Mouse (Mus musculus) limb, embryonic 10.5 days (tissue): ENCODE measurements around the gene Slc26a10. TPM values are rescaled to one million over a fixed set of nuclear protein-coding genes. Genes with fewer than 3 reads are reported as not detected.

ENCODE experiments used
- DNase-seq: peaks from one replicate; pipeline ENCODE4 v3.0.0-alpha.2; 2017; ENCODE audit warnings: low spot score
- H3K27ac ChIP-seq: fragments of 300-500 bp; sonication (generic); 2 replicates; pipeline ENCODE4 v1.5.1; 2016; ENCODE audit warnings: mild to moderate bottlenecking
- H3K27me3 ChIP-seq: fragments of 300-500 bp; sonication (generic); 2 replicates; pipeline ENCODE4 v1.6.1; 2016; ENCODE audit warnings: low read depth, mild to moderate bottlenecking; ENCODE audit not compliant: poor library complexity, severe bottlenecking
- H3K36me3 ChIP-seq: fragments of 300-500 bp; sonication (generic); 2 replicates; pipeline ENCODE4 v1.6.1; 2016; ENCODE audit warnings: mild to moderate bottlenecking, moderate library complexity
- H3K4me1 ChIP-seq: fragments of 300-500 bp; sonication (generic); 2 replicates; pipeline ENCODE4 v1.6.1; 2016
- H3K4me3 ChIP-seq: fragments of 300-500 bp; sonication (generic); 2 replicates; pipeline ENCODE4 v1.5.1; 2016; ENCODE audit warnings: mild to moderate bottlenecking, moderate library complexity
- H3K9me3 ChIP-seq: fragments of 300-500 bp; sonication (generic); replicated peaks from 2 replicates; pipeline ENCODE4 v1.6.1; 2016; ENCODE audit warnings: mild to moderate bottlenecking
- WGBS: fragments of 180-500 bp; shearing (Covaris S2); methylation state at CpG from one replicate; pipeline ENCODE4 v1.1.7; 2016; 5-methylcytosine and 5-hydroxymethylcytosine counted together
- polyA plus RNA-seq: library from polyadenylated mRNA; unstranded; fragments of >200 nt; fragmentation: Nextera tagmentation; extraction: Ambion mirVana; gene quantifications from 2 replicates; pipeline ENCODE4 v1.2.1, GENCODE M21; 2016

Slc26a10 gene
- polyA plus RNA-seq, 1 experiment from 2014 or later = 3.4 TPM

DNA sequence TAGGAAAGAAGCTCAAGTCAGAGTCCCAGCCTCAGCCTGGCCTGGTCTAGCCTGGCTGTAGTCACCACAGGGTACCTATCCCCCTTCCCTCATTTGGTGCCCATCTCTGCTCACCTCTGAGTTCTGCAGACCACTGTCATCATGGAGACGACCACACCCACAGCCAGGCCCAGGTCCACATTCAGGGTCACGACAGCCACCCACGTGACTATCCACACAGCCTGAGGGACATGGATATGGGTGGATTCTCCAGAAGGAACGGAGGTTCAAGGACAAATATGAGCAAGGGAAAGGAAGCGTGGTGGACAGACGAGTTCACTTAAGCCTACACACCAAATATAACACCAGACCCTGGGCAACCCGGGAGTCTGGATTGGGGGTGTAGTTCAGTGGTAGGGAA is 6.3 kb downstream of the Slc26a10 start:
- Histone ChIP-seq H3K9me3 (no peaks in the 10 kb centered on the region), H3K36me3 (no peaks in the 10 kb centered on the region), H3K4me1 (peaks cover 51% of the 10 kb centered on the region), H3K4me3 (no peak overlapping the region), H3K27ac (no peak overlapping the region), H3K27me3 (peaks cover 72% of the 10 kb centered on the region)
- WGBS = 90% methylated on average over 7 of the region's 7 CpGs
- DNase-seq = no peak

DNA sequence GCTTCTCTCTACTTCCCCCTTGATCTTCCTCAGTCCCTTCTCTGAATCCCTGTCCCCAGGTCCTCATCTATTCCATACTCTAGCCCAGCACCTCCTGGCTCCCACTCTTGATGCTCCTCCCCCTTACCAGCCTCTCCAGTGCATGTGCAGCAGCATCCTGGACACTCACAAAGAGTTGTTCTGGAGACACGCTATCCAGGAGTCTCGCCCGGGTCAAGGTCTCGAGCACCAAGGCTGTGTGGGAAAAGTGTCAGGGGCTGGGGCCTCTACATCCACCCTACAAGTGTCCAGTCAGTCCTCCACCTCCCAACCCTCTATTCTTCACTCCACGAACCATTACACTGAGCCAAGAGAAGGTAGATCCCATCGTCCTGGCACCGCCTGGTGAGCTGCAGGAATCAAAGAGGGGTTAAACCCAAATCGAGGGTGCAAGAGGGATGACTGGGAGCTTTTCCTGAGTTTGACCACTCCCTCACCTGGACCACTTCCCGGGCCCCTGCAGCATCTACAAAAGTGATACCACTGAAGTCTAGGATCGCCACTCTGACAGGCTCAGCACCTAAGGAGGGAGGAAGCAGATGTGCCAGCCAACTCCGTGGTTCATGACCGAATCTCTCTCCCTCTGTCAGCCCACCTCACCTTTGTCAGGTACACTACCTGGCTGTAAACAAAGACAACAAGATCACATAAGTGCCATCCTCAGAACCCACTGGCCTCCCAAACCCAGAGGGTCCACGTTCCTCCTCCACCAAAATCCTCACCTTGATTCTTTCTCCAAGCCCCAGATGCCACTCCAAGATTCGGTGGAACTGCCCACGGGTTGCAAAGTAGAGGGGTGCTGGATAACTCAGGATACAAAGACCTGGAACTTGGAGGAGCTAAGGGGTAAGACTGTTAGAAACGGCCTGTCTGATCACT is 7.0 kb downstream of the Slc26a10 start:
- H3K36me3 ChIP-seq = no peaks in the 10 kb centered on the region
- WGBS = 84% methylated on average over 16 of the region's 16 CpGs
- no peak overlapping the region for H3K27ac ChIP-seq

DNA sequence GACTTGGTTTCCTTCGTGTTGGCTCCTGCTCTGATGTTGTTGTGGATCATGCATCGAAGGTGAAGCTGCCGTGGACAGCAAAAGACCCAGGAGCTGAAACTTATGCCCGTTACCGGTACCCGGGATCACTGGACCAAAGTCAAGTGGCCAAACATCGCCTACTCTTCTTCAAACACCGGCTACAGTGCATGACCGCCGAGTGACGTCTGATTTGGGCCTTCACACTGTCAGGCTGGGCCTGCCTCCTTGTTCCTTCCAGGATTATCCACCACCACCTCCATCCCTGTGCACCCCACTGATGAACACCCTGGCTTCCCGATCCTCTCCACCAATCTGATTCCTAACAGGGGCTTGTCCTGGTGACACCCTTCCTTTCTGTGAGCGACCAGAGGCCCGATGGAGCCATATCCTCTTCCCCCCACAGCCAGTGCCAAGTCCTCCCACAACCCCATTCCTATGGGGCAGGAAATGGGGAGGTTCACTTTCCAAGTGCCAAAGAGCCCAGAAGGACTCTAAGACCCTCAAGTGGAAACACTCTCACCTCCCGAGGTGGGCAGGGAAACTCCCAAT is 8.7 kb downstream of the Slc26a10 start:
- 88% methylated on average over 15 of the region's 15 CpGs for whole genome bisulfite sequencing
- Histone ChIP-seq H3K27me3 (peaks cover 72% of the 10 kb centered on the region), H3K4me1 (peaks cover 36% of the 10 kb centered on the region), H3K9me3 (no peaks in the 10 kb centered on the region), H3K4me3 (no peak overlapping the region), H3K27ac (no peak overlapping the region), H3K36me3 (no peaks in the 10 kb centered on the region)
- no peak for DNase-seq

More for the DNA sequence above, 7.0 kb downstream of the Slc26a10 start:
- Histone ChIP-seq H3K4me3 (no peak overlapping the region), H3K4me1 (peaks cover 44% of the 10 kb centered on the region), H3K27me3 (peaks cover 72% of the 10 kb centered on the region), H3K9me3 (no peaks in the 10 kb centered on the region)
- DNase-seq = no peak

DNA sequence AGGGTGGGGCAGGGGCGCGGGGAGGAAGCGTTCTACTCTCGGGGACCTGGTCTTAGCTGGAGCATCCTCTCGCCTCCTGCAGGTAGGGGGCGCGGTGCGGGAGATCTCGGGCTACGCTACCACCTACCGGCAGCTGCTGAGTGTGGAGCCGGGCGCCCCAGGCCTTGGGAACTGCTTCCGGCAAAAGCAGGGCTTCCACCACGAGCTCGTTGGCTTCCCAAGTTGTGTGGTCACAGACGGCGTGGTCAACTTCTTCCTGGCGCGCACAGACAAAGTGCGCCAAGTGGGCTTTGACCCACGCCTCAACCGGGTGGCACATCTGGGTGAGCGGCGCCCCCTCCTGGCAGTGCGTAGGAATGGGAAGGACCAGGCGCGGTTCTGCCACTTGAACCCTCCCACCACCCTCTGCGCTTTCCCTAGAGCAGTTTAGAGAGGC is 9.6 kb downstream of the Slc26a10 start:
- Histone ChIP-seq H3K27me3 (peaks cover 72% of the 10 kb centered on the region), H3K9me3 (no peaks in the 10 kb centered on the region), H3K4me1 (peaks cover 37% of the 10 kb centered on the region), H3K27ac (peak overlapping the region; percentile 54), H3K36me3 (no peaks in the 10 kb centered on the region), H3K4me3 (peak overlapping the region; percentile 49)
- under 1% methylated on average over 29 of the region's 29 CpGs for WGBS
- peak; percentile 89 for DNase-seq

DNA sequence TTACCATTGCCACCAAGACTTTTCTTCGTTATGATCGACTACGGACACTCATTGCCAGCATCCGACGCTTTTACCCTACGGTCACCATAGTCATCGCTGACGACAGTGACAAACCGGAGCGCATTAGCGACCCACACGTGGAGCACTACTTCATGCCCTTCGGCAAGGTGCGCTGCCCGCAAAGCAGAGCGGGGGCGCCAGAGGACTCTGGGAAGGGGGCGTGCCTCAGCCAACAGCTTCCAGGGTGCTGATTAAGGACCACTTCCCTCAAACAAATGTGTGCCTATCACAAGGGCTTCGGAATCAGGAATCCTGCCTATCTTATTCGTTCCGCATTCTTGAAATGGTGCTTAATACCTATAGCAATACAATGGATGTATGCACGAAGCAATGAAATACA is 10.4 kb downstream of the Slc26a10 start:
- H3K27me3 ChIP-seq = peaks cover 78% of the 10 kb centered on the region

DNA sequence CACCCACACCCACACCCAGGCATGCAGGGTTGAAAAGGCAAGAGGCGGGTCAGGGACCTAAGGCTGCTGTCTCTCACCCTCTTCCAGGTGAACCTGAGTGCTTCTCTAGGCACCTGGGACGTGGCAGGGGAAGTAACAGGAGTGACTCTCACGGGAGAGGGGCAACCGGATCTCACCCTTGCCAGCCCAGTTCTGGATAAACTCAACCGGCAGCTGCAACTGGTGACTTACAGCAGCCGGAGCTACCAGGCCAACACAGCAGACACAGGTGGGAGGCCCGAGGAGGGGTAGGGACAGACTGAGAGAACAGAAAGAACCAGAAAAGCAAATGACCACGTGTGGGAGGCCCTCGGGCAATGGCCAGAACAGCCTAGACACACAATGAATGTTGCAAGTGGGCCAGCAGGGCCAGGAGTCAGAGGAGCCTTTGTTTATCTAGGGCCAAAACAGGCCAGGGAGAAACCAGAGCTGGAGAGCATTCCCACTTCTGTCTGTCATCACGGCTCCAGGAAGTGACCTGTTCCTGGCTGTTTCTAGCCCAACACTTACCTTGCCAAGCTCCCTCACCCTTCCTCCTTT is 12.7 kb downstream of the Slc26a10 start:
- Histone ChIP-seq H3K27ac (no peak overlapping the region), H3K36me3 (no peaks in the 10 kb centered on the region), H3K9me3 (no peaks in the 10 kb centered on the region), H3K4me1 (peaks cover 50% of the 10 kb centered on the region), H3K4me3 (no peak overlapping the region), H3K27me3 (peaks cover 97% of the 10 kb centered on the region)
- DNase-seq = peak; percentile 38
- 29% methylated on average over 10 of the region's 10 CpGs for WGBS

More for the DNA sequence above, 10.4 kb downstream of the Slc26a10 start:
- Histone ChIP-seq H3K27ac (peak overlapping the region; percentile 54; the same call in 1 of the 2 replicates), H3K36me3 (no peaks in the 10 kb centered on the region), H3K4me1 (peaks cover 45% of the 10 kb centered on the region), H3K9me3 (no peaks in the 10 kb centered on the region), H3K4me3 (peak overlapping the region; percentile 49)
- WGBS = 2% methylated on average over 22 of the region's 22 CpGs
- peak; percentile 66 for DNase-seq

DNA sequence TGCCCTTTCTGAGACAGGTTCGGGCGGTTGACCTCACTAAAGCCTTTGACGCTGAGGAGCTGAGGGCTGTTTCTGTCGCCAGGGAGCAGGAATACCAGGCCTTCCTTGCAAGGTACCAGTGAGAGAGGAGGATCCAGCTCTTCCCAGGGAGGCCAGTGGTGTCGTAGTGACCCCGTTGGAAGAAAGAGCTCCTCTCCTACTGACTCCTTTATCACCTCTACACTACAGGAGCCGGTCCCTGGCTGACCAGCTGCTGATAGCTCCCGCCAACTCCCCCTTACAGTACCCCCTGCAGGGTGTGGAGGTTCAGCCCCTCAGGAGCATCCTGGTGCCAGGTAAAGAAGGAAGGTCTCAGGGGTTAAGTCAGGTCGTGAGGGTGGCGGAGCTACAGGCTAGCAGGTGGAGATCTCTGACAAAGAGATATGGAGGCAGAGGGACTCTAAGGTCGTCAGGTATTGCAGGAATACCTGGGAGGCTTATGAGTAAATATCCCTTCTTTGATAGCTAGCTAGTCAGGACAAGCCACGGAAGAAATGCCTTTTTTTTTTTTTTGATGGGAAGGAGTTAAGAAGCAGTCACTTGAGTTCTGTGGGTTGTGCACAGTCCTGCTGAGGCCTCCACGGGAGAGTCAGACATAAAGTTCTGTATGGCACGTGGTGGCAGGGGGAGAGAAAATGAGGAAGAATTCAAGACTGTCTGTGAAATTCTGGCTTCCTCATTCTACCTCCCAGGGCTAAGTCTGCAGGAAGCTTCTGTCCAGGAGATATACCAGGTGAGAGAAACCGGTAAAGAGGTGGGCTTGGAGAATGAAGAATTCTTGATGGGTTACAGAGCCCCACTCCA is 13.5 kb downstream of the Slc26a10 start:
- no peak overlapping the region for H3K27ac ChIP-seq
- peaks cover 50% of the 10 kb centered on the region for H3K4me1 ChIP-seq
- peaks cover 96% of the 10 kb centered on the region for H3K27me3 ChIP-seq
- no peaks in the 10 kb centered on the region for H3K9me3 ChIP-seq
- H3K4me3 ChIP-seq = peak overlapping the region; percentile 70; the same call in 1 of the 2 replicates
- H3K36me3 ChIP-seq = no peaks in the 10 kb centered on the region
- WGBS = 19% methylated on average over 15 of the region's 15 CpGs
- DNase-seq = peak; percentile 48

DNA sequence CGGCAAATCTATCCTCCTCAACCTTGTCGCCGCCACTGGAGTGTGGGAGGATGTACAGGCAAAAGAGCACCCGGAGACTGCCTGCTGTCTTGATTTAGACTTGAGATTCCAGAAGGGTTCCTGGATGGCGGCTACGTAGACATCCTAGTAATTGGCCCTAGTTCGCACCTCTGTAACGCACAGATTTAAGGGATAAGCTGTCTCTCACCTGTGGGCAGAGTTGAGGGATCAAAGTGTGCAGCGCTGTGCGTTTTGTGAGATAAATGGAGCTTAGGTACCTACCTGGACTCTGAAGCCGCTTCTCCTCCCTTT is 14.1 kb downstream of the Slc26a10 start:
- H3K9me3 ChIP-seq = no peaks in the 10 kb centered on the region
- peaks cover 50% of the 10 kb centered on the region for H3K4me1 ChIP-seq
- H3K36me3 ChIP-seq = no peaks in the 10 kb centered on the region
- 2% methylated on average over 11 of the region's 11 CpGs for WGBS
- H3K4me3 ChIP-seq = peak overlapping the region; percentile 70
- H3K27me3 ChIP-seq = peaks cover 89% of the 10 kb centered on the region
- H3K27ac ChIP-seq = peak overlapping the region; percentile 83; the same call in 1 of the 2 replicates
- DNase-seq = no peak

DNA sequence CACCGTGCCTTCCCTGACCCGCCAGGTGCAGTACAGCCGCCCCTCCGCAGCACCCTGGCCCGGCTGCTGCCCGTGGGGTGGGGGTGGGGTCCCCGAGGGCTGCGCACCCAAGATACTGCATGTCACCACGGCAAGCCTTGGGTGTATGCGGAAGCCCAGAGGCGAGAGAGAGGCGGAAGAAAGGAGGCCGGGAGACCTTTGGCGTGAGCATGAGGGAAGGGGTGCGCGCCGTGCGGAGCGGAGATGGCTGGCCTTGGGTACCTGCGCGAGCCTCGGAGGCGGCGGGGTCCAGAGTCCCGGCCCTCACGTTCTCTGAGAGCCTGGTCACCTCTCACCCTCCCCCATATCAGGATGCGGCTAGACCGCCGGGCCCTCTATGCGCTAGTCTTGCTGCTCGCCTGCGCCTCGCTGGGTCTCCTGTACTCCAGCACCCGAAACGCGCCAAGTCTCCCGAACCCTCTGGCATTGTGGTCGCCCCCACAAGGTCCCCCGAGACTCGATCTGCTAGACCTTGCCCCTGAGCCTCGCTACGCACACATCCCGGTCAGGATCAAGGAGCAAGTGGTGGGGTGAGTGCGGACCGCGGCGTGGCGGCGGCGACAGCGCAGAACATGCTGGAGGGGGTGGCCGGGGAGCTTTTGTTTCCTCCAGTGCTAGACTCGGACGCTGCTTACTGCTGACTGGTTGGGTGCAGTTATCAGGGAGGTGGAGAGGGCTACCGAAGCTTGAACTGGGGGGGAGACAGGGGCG is 14.6 kb downstream of the Slc26a10 start:
- peaks cover 44% of the 10 kb centered on the region for H3K4me1 ChIP-seq
- H3K27ac ChIP-seq = peak overlapping the region; percentile 83
- peak overlapping the region; percentile 70 for H3K4me3 ChIP-seq
- DNase-seq = peak; percentile 70
- peaks cover 84% of the 10 kb centered on the region for H3K27me3 ChIP-seq
- no peaks in the 10 kb centered on the region for H3K9me3 ChIP-seq
- no peaks in the 10 kb centered on the region for H3K36me3 ChIP-seq
- WGBS = under 1% methylated on average over 56 of the region's 56 CpGs

DNA sequence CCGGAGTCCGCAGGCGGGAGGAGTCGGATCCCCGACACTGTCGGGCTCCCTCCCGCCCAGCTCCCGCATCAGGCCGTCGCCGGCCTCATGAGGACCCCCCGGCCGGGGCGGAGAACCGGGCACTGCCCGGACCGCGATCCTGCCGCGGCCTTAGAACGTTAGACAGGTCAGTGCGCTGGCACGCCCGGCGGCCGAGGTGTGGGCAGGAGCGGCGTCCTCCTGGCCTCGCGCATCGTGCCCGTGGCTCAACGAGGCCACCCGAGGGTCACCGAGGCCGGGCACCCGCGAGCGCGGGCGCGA is 15.1 kb downstream of the Slc26a10 start:
- Histone ChIP-seq H3K27me3 (peaks cover 79% of the 10 kb centered on the region), H3K4me3 (peak overlapping the region; percentile 70), H3K36me3 (no peaks in the 10 kb centered on the region), H3K4me1 (peaks cover 39% of the 10 kb centered on the region), H3K9me3 (no peaks in the 10 kb centered on the region), H3K27ac (peak overlapping the region; percentile 83)
- WGBS = under 1% methylated on average over 42 of the region's 42 CpGs
- DNase-seq = peak; percentile 70

DNA sequence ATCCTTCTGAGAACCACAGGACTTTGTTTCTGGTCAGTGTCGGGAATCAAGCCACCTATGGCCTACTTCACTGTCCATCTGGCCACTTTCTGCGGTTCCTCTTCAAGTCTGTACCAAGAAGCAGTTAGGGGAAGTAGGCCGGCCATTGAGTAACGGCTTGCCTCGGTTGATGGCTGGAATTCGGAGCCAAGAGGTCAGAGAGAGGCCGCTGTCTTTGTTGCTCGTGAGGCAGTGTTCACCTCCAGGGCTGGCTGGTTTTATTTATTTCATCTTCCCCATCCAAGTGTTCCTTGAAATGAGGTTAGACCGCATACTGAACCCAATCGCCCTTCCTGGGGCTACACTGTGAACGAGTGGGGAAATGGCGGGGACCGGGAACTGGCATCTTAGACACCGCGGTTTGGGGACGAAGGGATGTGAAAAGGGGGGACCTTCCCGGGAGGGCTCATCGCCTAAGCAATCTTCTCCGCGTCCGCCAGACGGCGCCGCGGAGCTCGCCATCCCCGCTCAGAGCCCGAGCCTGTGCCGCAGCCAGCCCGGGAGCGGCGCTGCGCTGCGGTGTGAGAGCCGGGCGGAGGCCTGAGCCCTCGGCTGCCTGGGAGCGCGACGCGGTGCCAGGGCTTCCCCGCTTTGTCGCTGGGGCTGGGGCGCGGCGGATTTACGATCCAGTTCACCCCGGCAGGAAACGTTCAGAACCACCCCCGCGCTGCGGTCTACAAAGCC is 15.7 kb downstream of the Slc26a10 start, which contains the start of gene B4galnt1:
TSS of gene B4galnt1 (plus strand) at position 595 of the 723 bp plus-strand sequence.
- Histone ChIP-seq H3K4me1 (peaks cover 34% of the 10 kb centered on the region), H3K27ac (peak within 1 kb of the TSS; percentile 83)

More for the DNA sequence above, 15.7 kb downstream of the Slc26a10 start, which contains the start of gene B4galnt1:
- no peaks in the 10 kb centered on the region for H3K36me3 ChIP-seq
- WGBS = 2% methylated on average over 52 of the region's 52 CpGs
- H3K9me3 ChIP-seq = no peaks in the 10 kb centered on the region
- peak; percentile 86 for DNase-seq
- H3K27me3 ChIP-seq = peaks cover 74% of the 10 kb centered on the region
- H3K4me3 ChIP-seq = peak within 1 kb of the TSS; percentile 70
